Mouse (Mus musculus) lung, postnatal 0 days (tissue): ENCODE measurements around the gene Gnat2. TPM values are rescaled to one million over a fixed set of nuclear protein-coding genes. Genes with fewer than 3 reads are reported as not detected.

Experiments
- ATAC-seq: fragments of 200-750 bp; cut with Nextera tagmentation; 2 replicates; pipeline ENCODE4 v1.8.0; 2017; ENCODE audit warnings: moderate library complexity
- DNase-seq: peaks from one replicate; pipeline ENCODE4 v3.0.0-alpha.2; 2016; ENCODE audit warnings: low spot score
- H3K27ac ChIP-seq: fragments of 300-500 bp; sonication (generic); 2 replicates; pipeline ENCODE4 v1.5.1; 2014; ENCODE audit warnings: antibody characterized with exemption, mild to moderate bottlenecking, low read length, mixed read lengths
- H3K27me3 ChIP-seq: fragments of 300-500 bp; sonication (generic); replicated peaks from 2 replicates; pipeline ENCODE4 v1.6.1; 2014; ENCODE audit warnings: low read length, mixed read lengths; ENCODE audit not compliant: insufficient read depth
- H3K36me3 ChIP-seq: fragments of 300-500 bp; sonication (generic); 2 replicates; pipeline ENCODE4 v1.6.1; 2014; ENCODE audit warnings: low read length, mixed read lengths; ENCODE audit not compliant: insufficient read depth
- H3K4me1 ChIP-seq: fragments of 300-500 bp; sonication (generic); 2 replicates; pipeline ENCODE4 v1.6.1; 2014; ENCODE audit warnings: antibody characterized with exemption, low read depth, low read length, mixed read lengths; ENCODE audit not compliant: insufficient read depth
- H3K4me2 ChIP-seq: fragments of 300-500 bp; sonication (generic); replicated peaks from 2 replicates; pipeline ENCODE4 v1.6.1; 2014; ENCODE audit warnings: low read depth, mild to moderate bottlenecking, low read length, moderate library complexity, mixed read lengths
- H3K4me3 ChIP-seq: fragments of 300-500 bp; sonication (generic); 2 replicates; pipeline ENCODE4 v1.5.1; 2014; ENCODE audit warnings: low read depth, low read length
- H3K9ac ChIP-seq: fragments of 300-500 bp; sonication (generic); replicated peaks from 2 replicates; pipeline ENCODE4 v1.6.1; 2014; ENCODE audit warnings: low read depth, mild to moderate bottlenecking
- H3K9me3 ChIP-seq: fragments of 300-500 bp; sonication (generic); 2 replicates; pipeline ENCODE4 v1.6.1; 2016; ENCODE audit warnings: low read length, mixed read lengths
- CTCF ChIP-seq: IDR thresholded peaks from 2 replicates; pipeline ENCODE4 v1.5.1; 2016; ENCODE audit warnings: antibody characterized with exemption, mild to moderate bottlenecking
- EP300 ChIP-seq: IDR thresholded peaks from 2 replicates; pipeline ENCODE4 v1.6.1; 2016; ENCODE audit warnings: antibody characterized with exemption, mild to moderate bottlenecking, control low read depth
- WGBS: fragments of 180-500 bp; shearing (Covaris S2); extraction: QIAGEN DNeasy Blood & Tissue Kit; methylation state at CpG from one replicate; pipeline ENCODE4 v1.1.7; 2014; 5-methylcytosine and 5-hydroxymethylcytosine counted together
- polyA plus RNA-seq: library from polyadenylated mRNA; unstranded; fragments of >200 nt; fragmentation: Nextera tagmentation; extraction: Ambion mirVana; gene quantifications from 2 replicates; pipeline ENCODE4 v1.2.1, GENCODE M21; 2015

Gnat2 gene
- polyA plus RNA-seq, 1 experiment from 2014 or later: 0.33 TPM

DNA sequence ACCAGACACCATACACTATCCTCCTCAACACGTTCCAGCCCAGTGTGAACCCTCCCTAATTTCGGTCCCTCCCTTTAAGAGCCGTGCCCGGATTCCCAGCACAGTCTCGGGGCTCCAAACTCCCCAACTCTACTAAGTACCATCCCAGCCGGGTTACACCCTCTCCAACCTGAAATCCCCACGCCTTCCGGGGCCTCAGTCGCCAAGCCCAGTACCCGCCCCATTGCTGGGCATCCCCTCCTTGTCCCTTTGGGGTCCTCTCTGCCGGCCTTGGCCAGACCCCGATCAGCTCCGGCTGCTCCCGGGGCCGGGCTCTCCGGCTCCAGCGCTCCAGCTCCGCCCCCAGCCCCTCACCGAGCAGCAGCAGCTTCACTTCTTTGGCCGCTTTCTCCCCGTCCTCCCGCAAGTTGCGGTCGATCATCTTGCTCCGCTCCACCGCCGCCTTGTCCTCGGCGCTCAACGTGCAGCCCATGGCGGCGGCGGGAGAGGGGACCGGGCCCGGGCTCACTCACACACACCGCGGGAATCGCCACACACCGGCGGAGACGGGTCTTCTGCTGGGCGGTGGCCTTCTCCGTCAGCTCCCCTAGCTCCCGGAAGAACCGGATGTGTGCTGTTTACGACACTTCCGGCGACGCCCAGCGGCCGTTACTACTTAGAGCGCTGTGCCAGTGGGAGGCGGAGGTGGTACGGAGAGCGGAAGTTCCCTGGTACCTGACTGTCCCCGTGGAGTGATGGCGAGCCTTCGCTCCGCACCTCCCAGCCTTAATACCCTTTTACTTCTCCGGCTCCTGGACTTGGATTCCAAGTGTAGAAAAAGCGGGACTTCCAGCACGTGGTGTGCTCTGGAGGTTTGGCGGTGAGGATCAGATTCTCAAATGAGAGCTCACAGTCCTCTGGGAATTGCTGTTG lies 53.2 kb downstream of the Gnat2 start, which contains the start of gene Gnai3:
Gene Gnai3, minus strand, starts transcription at position 613 of the 912 bp plus-strand sequence.
- peak; percentile 49 for TF ChIP-seq CTCF
- TF ChIP-seq EP300: peak; percentile 66; the same call in 1 of the 2 replicates
- peak within 1 kb of the TSS; percentile 94 for H3K27ac ChIP-seq
- peak within 1 kb of the TSS; percentile 92 for H3K4me3 ChIP-seq
- H3K4me2 ChIP-seq: peak within 1 kb of the TSS; percentile 75
- H3K4me1 ChIP-seq: peaks cover 3% of the 10 kb centered on the region; the same call in 1 of the 2 replicates
- ATAC-seq (peak; percentile 96), DNase-seq (peak; percentile 98)
- no peaks in the 10 kb centered on the region for H3K9me3 ChIP-seq
- WGBS: under 1% methylated on average over 63 of the region's 63 CpGs
- H3K27me3 ChIP-seq: no peaks in the 10 kb centered on the region
- H3K36me3 ChIP-seq: no peaks in the 10 kb centered on the region
- H3K9ac ChIP-seq: peak within 1 kb of the TSS; percentile 88

DNA sequence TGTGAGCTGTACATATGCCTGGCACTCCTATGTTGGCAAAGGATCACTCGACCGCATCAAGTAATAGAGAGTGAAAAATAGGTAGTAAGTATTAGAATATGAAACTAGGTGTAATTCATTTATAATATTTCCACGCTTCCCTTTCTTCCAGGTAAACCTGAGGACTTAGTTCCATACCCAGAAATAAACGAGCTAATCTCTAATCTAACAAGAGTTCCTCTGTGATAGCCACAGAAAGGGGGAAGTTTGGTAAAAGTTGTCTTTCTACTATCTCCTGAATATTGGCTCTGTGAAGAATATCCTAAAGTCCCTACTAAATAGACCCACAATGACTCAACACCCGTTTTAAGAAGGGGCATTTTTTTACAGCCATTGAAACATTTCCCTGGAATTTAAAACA lies 54.1 kb downstream of the Gnat2 start:
- Histone ChIP-seq H3K4me2 (peak overlapping the region; percentile 75), H3K27ac (0 out of 2 replicates have a peak overlapping the region, but pooled peaks have one; percentile 94), H3K36me3 (no peaks in the 10 kb centered on the region), H3K9ac (no peak overlapping the region), H3K4me3 (peak overlapping the region; percentile 92; the same call in 1 of the 2 replicates), H3K9me3 (no peaks in the 10 kb centered on the region), H3K4me1 (peaks cover 3% of the 10 kb centered on the region; the same call in 1 of the 2 replicates), H3K27me3 (no peaks in the 10 kb centered on the region)
- DNase-seq (no peak), ATAC-seq (no peak)
- no peak for TF ChIP-seq CTCF
- no peak for TF ChIP-seq EP300
- 49% methylated on average over 5 of the region's 5 CpGs for WGBS

DNA sequence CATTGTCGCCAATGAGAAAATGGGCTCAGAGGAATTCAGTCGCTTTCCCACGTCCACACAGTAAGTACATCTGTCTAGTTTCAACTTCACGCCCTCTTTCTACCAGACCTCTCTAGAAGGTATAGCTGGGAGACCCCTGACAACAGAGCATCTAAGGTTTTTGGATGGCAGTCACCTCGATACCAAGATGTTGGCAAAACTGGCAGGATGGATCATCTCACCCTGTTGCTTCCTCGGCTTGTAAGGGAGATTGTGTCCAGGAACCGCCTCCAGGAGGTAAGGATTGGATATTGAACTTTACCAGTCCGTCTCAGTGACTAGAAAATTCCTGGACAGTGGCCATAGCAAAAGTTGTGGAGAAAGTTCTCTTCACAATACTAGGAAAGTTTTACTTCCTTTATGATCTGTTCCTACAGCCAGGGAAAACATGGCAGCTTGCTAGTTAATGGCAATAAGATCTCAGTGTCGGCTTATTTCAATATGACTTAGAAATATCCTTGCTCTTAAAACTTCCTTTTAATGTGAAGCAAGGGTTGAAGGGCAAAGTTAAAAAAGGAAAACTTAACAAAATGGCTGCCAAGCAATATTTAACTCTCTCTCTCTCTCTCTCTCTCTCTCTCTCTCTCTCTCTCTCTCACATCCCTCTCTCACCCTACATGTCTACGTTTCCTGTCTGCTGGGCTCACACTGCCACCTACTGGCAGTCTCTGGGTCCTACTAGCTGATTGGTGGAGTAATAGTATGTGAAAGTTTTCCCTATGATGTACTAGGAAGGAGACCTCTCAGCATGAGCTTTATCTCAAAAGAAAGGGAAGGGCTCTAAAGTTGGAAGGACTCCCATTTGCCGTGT lies 55.0 kb downstream of the Gnat2 start:
- peak; percentile 61 for ATAC-seq
- Histone ChIP-seq H3K27me3 (no peaks in the 10 kb centered on the region), H3K9ac (no peak overlapping the region), H3K27ac (peak overlapping the region; percentile 54), H3K4me1 (peaks cover 3% of the 10 kb centered on the region; the same call in 1 of the 2 replicates), H3K9me3 (no peaks in the 10 kb centered on the region), H3K4me3 (no peak overlapping the region), H3K4me2 (no peak overlapping the region), H3K36me3 (no peaks in the 10 kb centered on the region)
- WGBS: 63% methylated on average over 11 of the region's 11 CpGs
- DNase-seq: peak; percentile 93
- TF ChIP-seq CTCF: peak; percentile 97
- TF ChIP-seq EP300: peak; percentile 78

Other genes with a start within 250 kb of the Gnat2 start
- not detected in 2 replicates for gene Eps8l3, start 215.6 kb upstream of the Gnat2 start, polyA plus RNA-seq
- gene Gstm5, start 197.0 kb upstream of the Gnat2 start, polyA plus RNA-seq: 47.2 and 50.4 TPM in 2 replicates
- gene Gstm7, start 161.0 kb upstream of the Gnat2 start, polyA plus RNA-seq: 5.6 and 6.5 TPM in 2 replicates
- gene Gstm6, start 149.0 kb upstream of the Gnat2 start, polyA plus RNA-seq: 3.6 and 4.1 TPM in 2 replicates
- 0.27 and 0.40 TPM in 2 replicates for gene Gstm3, start 123.5 kb upstream of the Gnat2 start, polyA plus RNA-seq
- gene Gstm2, start 106.3 kb upstream of the Gnat2 start, polyA plus RNA-seq: 129 and 132 TPM in 2 replicates
- 230 and 249 TPM in 2 replicates for gene Gstm1, start 74.8 kb upstream of the Gnat2 start, polyA plus RNA-seq
- 11.2 and 13.4 TPM in 2 replicates for gene Gstm4, start 47.9 kb upstream of the Gnat2 start, polyA plus RNA-seq
- 11.6 and 12.6 TPM in 2 replicates for gene Ampd2, start 6.1 kb upstream of the Gnat2 start, polyA plus RNA-seq
- gene Gnai3, start 53.4 kb downstream of the Gnat2 start, polyA plus RNA-seq: 87.4 and 96.3 TPM in 2 replicates
- not detected in 2 replicates for gene Gpr61, start 62.1 kb downstream of the Gnat2 start, polyA plus RNA-seq
- gene Amigo1, start 93.5 kb downstream of the Gnat2 start, polyA plus RNA-seq: 4.6 TPM in 2 replicates
- 4.8 and 4.9 TPM in 2 replicates for gene Cyb561d1, start 108.4 kb downstream of the Gnat2 start, polyA plus RNA-seq
- gene Atxn7l2, start 118.1 kb downstream of the Gnat2 start, polyA plus RNA-seq: 6.1 and 6.7 TPM in 2 replicates
- not detected in 2 replicates for gene Sypl2, start 133.9 kb downstream of the Gnat2 start, polyA plus RNA-seq
- 156 and 163 TPM in 2 replicates for gene Psma5, start 164.1 kb downstream of the Gnat2 start, polyA plus RNA-seq
- 30.8 and 34.2 TPM in 2 replicates for gene Sort1, start 191.3 kb downstream of the Gnat2 start, polyA plus RNA-seq